Mouse (Mus musculus) retina, postnatal 1 day (tissue): ENCODE measurements at regions not wholly inside any gene's neighbourhood (a gene's known extent, or its start where the extent isn't known, plus 50 kb on each side); places are given as distances from the start of the nearest gene placed in this dataset.
"Not testable (repeated sequence)": the region's sequence is repeated elsewhere in the genome, so short reads cannot be mapped to it uniquely, and the experiment has no call there.

Source experiments
- DNase-seq: peaks from one replicate; pipeline ENCODE4 v3.0.0-alpha.2; 2012

GRCm38 (mm10) chr12:119527760-119528159, 213.7 kb downstream of the Macc1 start:
- DNase-seq, result no peak

GRCm38 (mm10) chr12:119548376-119548775, 234.3 kb downstream of the Macc1 start:
- DNase-seq, result not testable (repeated sequence)

- peak; percentile 40 for DNase-seq
Observed at GRCm38 (mm10) chr12:119576690-119577089, 262.6 kb downstream of the Macc1 start.

- DNase-seq, result no peak
Observed at GRCm38 (mm10) chr12:119577280-119577679, 263.2 kb downstream of the Macc1 start.

- no peak for DNase-seq
Observed at GRCm38 (mm10) chr12:119601361-119601760, 287.3 kb downstream of the Macc1 start.

- DNase-seq, result no peak
Observed at GRCm38 (mm10) chr12:119624238-119624637, 310.2 kb downstream of the Macc1 start.

GRCm38 (mm10) chr12:119655366-119655765, 290.3 kb upstream of the Tmem196 start:
- DNase-seq, result no peak
